Mouse (Mus musculus) induced T-regulatory cell, adult 2 months (primary cell): ENCODE results near the gene Ddx54.

Experiments used
- DNase-seq: peaks from one replicate; pipeline ENCODE4 v3.0.0-alpha.2; 2012; ENCODE audit warnings: low read depth

Gene Ddx54

DNA sequence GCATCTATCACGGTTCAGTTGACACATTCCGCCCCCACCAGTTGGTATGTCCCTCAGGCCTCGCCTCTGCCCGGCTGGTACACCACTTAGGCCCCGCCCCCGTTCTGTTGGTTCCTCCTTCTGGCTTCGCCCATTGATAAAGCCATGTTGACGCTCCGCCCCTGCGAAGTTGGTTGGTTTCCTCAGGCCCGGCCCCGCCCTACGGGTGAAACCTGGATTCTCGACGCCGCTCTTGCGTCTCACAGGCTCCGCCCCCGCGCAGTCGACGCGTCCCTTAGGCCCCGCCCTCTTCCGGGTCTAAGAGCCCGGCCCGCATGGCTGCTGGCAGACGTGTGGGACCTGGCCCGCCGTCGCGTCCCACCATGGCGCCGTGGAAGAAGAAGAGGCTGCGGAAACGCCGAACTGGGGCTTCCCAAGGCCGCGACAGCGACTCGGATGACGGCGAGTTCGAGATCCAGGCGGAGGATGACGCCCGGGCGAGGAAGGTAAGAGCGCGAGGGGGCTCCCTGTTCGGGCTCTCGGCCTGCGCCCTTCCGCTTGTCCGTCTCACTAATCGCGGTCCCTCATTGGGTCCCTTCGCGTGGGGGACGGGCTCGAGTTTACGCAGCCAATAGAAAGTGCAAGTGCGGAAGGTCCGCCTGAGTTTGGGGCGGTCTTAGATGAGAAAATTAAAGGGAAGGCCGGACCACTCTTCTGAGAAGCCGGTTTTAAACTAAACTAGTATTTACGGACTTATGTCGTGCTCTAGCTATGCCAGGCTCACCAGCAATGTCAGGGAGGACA lies 474 bp downstream of the Ddx54 start:
- DNase-seq = peak; percentile 100

DNA sequence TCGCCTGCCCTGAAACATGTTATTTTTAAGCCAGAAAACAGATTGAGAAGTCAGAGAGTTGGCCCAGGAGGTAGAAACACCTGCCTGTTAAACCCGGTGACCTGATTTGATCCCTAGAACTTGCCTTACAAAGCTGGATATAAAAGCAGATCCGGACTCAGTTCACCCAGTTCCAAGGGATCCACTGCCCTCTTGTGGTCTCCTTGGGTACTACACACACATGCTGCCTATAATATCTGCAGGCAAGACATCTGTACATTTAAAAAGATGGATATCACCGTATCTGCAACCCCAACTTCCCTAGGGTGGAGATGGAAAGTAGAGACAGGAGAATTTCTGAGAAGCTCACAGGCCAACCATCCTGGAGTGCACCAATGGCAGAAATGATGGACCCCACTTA lies 3.4 kb downstream of the Ddx54 start:
- peak; percentile 84 for DNase-seq

DNA sequence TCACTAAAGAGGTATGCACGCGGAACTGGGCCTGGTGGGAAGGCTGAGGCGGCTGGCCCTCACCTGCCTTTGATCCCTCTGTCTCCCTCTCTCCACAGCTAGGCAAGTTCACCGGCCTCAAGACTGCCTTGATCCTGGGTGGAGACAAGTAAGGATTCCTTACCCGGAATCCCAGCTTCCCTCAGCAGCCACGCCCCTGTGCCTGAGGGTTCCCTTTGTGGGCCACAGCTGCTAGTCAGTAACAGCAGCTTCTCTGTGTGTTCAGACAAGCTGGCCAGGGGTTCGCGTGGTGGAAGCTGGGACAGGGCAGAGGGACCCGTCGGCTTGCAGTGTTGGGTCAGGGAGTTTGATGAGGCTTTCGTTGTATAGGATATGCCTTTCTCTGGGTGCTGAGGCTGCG lies 6.2 kb downstream of the Ddx54 start:
- no peak for DNase-seq

DNA sequence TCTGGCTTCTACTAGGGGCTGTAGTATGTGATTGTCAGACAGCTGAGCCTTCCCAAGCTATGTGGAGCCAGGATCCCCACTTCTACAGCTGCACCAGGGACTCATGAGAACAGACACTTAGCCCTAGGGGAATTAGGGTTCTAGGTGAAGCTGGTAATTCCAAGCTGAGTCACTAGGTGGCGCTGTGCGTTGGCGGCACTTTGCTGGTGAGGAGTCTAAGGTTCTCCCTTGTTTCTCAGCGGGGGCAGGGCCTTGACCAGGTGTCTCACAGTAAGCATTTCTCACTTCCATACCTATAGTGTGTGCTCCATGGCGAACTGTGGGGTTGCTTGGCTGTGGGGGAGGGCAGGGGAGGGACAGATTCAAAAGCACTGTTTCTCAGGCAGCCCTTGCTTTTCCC lies 6.7 kb downstream of the Ddx54 start:
- DNase-seq = peak; percentile 88

DNA sequence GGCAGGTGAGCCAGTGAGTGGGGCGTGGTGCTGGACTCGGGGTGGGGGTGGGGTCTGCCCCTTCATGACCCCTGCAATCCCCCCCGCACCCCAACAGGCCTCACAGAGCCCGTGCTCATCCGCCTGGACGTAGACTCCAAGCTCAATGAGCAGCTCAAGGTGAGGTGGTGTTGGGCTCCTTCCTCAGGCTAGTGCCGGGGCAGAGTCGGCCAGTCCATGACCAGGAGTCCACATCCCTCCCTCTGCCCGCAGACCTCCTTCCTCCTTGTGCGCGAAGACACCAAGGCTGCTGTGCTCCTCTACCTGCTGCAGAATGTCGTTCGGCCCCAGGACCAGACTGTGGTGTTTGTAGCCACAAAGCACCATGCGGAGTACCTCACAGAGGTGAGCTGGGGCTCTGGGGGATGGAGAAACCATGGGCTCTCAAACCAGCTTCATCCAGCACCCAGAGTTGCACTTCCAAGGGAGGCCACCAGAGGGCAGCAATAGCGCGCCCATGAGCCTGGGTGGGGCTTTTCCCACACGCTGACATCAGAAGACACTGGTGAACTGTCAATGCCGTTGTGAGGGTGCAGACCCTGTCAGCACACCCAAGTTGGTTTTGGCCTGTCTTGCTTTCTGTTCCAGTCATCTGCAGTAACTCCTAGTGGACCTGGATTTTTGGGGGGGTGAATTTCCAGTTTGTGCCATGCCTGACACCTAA lies 8.0 kb downstream of the Ddx54 start:
- peak; percentile 96 for DNase-seq

DNA sequence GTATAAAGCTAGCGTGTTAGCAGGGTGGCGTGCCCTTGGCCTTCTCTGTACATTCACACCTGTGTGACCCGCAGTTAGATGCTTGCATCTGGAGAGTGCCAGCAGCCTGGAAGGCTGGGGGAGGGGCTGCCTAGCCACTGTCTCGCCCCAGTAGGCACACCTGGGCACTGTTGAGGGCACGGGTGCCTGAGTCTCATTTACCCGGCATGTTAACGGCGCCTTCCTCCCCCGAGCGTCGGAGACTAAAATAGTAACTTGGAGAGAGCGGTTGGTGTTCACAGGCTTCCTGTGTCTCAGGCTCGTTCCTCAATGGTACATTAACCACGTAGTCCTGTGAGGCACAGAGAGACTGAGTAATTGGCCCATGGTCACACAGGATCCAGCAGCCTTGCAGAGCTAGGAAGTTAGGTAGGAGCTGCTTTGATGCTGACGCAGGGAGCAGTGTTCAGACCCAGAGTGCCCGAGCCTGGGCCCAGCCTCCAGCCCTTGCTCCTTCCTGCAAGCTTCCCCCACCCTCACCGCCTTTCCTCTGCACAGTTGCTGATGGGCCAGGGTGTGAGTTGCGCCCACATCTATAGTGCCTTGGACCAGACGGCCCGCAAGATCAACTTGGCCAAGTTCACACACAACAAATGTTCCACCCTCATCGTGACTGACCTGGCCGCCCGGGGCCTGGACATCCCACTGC lies 8.7 kb downstream of the Ddx54 start:
- DNase-seq = peak; percentile 87

DNA sequence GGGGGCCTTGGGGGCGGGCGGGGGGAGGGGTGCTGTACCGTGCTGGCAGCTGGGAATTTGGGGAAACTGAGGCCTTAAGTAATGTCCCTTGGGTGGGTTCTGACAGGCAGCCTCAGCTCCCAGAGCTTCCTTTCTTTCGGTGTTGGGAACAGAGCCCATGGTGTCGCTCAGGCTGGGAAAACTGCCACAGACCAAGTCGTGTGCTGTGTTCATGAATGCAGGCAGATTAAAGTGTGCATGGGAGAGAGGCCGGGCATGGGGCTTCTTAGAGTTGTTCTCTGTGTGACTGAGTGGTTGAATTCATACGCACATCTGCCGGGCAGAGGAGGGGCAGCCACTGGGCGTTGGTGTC lies 9.3 kb downstream of the Ddx54 start:
- DNase-seq = no peak

DNA sequence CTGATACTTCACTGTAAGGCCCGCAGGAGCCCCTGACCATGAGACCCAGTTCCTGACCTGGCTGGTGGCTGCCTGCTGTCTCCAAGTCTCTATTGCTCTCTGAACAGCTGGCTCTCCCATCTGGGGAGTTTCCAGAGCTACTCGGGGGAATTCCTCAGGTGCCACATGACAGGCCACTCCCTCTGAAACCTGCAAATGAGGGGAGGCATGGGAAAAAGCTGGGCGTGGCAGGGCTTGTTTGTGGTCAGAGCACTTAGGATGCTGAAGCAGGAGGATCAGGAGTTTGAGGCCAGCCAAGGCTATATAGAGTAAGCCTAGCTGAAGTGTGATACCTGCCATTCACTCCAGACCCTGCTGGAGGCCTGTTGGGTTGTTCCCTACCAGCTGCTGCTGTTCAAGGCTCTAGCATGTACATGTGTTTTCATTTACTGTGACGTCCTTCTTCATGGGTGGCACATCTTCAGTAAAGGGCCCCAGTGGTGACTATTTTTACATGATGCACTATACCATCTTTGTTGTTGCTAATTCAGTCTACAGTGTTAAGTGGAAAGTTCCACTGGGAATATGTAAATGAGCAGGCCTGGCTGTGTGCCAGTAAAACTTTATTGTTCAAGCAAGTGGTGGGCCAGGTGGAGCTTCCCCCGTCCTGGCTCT lies 9.8 kb downstream of the Ddx54 start:
- DNase-seq = peak; percentile 90

DNA sequence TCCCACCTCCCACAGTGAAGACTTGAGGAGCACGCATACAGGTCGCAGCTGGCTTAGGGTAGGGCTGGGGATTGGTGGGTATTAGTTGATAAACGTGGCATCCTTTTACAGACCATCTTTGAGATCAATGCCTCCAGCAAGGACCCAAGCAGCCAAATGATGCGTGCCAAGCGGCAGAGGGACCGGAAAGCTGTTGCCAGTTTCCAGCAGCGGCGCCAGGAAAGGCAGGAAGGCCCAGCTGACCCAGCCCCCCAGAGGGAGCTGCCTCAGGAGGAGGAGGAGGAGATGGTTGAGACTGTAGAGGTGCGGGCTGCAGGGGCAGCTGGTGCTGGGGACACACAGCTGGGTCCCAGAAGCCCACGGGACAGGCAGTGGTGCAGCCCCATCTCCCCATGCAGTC lies 11.9 kb downstream of the Ddx54 start:
- no peak for DNase-seq

DNA sequence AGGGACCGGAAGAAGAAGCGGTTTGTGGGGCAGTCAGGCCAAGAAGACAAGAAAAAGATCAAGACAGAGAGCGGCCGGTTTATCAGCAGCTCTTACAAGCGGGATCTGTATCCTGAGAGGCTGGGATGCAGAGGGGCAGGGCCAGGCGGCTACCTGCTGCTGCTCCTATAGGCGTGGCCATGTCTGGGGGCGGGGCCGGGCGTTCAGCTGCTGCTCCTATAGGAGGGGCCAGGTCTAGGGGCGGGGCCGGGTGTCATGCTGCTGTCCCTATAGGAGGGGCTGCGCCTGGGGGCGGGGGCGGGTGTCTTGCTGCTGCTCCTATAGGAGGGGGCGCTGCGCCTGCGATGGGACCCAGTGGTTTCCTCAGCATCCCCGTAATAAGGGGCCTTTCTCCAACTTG lies 13.9 kb downstream of the Ddx54 start:
- DNase-seq = no peak

DNA sequence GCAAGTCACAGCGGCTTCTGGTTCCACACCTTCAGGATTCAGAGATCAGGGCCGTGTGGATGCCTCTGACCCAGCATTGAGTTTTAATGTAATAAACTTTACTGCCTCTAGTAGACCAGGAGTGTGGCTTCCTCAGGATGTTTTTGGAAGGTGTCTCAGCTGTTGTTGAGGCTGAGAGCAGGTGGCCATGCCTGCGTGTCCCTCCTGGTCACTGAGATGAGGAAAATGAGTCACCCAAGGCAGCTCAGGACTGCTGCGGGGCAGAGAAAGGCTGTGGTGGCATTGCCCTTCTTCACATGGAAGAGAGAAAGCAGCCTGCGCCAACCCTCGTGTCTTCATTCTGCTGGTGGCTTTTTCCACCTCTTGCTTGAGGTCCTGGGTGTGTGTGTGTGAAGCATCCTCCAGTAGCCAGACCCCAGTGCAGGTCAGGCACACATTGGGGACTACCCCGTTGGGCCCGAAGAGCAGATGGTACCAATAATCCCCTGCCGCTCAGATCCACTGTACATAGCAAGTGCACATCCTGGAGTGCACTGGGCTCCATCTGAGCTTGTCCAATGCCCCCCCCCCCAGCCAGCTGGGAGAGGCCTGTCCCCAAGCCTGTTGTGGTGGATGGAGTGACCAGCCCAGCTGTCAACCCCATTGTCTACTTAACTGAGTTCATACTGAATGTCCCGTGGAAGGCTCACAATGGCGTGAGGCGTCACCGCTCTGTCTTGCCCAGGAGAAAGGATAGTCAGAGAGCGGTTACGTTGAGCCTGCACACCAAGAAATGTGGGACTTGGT lies 15.2 kb downstream of the Ddx54 start:
- DNase-seq = no peak

DNA sequence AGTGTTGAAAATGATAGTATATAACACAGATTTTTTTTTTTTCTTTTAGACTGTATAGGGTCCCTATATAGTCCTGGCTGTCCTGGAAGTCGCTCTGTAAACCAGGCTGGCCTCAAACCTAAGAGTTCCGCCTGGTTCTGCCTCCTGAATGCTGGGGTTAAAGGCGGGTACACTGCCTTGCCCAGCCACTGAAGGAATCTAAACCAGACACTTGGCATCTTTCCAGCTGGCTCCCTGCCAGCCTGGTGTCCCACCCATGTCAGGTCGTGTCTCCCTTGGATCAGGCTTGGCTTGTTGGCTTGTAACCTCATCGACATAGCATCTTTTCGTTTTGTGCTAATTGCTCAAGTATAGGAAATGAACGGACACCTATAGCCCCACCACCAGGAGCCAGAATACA lies 16.1 kb downstream of the Ddx54 start:
- DNase-seq = no peak

DNA sequence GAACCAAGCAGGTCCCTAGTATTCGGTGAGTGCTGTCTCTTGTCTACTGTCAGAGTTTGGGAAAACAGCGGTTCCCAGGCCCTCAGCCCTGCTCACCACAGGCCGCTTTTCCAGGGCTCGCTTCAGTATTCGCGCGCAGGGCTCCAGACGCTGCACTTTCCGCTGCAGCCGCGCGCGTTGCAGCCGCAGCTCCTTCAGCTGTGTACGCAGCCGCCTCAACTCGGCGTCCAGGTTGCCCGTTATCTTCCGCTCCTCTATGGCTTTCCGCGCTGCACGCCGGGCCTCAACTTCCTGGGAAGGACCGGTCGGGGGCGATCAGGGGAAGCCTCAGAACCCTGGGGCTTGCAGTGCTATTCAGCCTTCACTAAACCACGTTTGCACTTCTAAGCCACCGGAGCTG lies 18.6 kb downstream of the Ddx54 start:
- DNase-seq = peak; percentile 56

DNA sequence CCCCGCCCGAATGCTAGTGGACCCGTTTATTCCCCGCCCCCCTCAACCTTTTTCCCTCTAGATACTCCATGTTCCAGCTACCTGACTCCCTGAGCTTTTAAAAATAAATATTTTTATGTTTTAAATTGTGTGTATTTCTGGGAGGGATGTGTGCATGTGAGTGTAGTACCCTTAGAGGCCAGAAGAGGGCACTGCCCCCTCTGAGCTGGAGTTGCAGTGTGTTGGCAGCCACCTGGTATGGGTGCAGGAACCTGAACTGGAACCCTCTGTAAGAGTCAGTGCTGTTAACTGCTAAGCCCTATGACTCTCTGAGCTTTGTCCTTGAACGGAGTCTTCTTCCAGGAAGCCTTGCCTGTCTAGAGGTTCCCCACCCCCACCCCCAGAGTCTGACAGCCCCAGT lies 19.4 kb downstream of the Ddx54 start:
- no peak for DNase-seq

DNA sequence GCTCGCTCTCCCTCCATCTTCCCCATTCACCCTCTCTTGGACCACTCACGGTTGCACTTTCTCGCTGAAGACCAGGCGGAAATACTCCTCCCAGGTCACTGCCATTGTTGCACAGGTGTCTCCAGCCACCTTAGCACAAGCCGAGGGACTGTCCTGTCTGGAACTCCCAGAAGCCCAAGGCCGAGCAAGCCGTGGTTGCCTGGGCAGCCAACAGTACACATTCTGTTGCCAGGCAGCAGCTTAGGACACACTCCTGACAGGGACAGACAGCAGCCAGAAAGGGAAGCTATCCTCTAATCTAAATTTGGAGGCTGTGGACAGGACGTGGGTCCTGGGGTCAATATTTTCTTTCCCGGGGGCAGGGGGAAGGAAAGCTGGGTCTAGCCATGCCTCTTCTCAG lies 21.6 kb downstream of the Ddx54 start, which contains the start of gene Cfap73:
Gene Cfap73 (minus strand): TSS at position 105 of the 400 bp plus-strand sequence.
- no peak for DNase-seq

DNA sequence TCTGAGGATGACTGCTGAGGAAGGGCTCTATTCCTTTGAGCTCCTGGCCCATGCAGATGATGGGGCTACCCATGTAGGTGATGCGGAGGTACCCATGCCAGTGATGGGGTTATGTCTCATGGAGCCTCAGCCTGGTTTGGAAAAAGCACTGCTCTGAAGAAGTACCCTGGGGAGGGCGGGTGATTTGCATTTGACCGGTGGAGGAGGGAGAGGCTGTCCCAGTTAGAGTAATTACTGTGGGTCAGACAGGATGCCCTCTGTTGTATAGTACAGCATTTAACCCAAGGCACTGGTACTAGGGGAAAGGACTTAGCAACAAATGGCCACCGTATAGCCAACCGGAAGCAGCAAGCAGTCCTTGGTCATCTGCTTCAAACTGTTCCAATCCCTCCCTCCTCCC lies 22.3 kb downstream of the Ddx54 start:
- DNase-seq = no peak

DNA sequence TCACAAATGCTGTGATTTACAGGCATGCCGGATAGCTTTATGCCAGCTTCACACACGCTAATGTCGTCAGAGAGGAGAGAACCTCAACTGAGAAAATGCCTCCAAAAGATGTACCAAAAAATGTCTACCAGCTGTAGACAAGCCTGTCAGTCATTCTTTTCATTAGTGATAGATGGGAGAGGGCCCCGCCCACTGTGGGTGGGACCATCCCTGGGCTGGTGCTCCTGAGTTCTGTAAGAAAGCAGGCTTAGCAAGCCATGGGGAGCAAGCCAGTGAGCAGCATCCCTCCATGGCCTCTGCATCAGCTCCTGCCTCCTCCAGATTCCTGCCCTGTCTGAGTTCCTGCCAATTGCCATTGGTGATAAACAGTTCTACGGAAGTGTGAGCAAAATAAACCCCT lies 23.1 kb downstream of the Ddx54 start:
- DNase-seq = no peak

DNA sequence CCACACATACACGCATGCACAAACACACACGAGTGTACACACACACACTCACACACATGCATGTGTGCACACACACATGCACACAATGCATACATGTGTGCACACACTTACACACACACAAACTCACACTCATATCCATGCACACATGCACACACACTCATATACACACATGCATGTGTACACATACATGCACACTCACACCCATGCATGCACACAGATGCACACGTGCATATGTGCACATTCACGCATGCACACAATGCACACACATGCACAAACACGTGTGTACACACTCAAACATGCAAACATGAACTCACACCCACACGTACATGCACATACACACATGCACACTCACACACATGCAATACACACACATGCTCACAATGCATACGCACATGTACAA lies 27.6 kb downstream of the Ddx54 start:
- no peak for DNase-seq

DNA sequence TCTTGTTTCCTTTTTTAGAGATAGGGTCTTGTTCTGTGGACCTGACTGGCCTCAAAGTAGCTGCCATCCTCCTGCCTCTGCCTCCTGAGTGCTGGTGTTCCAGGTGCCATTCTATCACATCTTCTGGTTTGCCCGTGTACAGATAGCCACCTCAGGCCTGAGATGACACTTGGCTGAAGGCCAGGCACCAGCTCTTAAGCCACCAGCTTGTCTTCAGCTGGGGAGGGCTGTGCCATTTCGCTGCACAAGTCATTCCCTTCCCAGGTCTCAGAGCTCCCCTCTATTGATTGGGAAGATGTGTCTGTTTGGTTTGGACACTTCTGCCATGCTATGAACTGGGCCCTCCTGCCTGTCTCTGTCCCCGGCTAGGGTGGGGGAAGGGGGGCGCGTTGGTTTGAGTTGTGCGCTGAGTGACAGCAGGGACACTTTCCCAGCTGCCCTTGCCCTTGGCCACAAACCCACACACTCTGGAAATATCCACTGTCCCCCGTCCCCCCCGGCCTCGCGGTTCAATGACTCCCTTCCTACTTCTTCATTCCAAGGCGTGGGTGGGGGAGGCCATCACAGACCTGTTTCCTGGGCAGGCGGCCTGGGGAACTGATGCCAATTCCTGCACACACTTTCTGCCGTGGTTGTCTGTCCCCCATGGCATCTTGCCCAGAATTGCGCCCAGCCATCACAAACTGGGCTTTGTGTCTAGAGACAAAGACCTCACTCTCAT lies 31.0 kb downstream of the Ddx54 start:
- no peak for DNase-seq

DNA sequence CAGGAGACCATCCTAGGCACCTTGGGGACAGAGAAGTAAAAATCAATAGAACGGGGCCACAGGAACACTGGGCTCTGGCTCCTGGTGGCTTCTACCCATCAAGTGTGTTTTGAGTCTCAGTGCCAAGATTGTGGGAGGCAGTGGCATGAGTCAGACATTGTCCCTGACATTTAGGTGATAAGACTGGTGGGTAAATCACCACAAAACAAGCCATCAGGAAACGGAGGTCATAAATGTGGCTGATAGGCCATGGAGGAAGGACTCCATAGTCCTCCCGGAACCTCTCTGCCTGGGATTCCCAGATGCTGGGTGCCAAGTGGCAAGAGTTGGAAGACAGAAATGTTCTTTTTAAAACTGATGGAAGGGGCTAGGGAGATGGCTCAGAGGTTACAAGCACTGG lies 31.7 kb downstream of the Ddx54 start:
- DNase-seq = no peak

DNA sequence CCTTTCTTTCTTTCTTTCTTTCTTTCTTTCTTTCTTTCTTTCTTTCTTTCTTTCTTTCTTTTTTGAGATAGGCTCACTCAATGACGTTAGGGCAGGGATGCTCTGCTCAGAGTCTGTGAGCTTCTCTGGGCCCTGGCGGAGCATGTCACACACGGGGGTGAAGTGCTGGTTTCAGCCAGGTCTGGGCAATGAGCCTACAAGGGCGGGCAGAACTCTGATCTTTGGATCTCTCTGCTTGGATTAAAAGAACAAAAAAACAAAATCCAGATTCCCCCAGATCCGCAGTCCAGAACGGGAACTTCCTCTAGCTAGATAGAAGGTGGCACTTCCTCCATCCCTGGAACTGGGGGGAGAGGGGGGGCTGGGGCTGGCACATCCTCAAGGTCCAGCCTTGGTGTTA lies 33.3 kb downstream of the Ddx54 start:
- no peak for DNase-seq
